Mouse (Mus musculus): Measurements from ENCODE around the gene Kcnab1. TPM values are rescaled to one million over a fixed set of nuclear protein-coding genes. Genes with fewer than 3 reads are reported as not detected.
A peak's percentile ranks its signal among the peaks of the same experiment; 100 is the strongest.

Kcnab1 gene
- polyA plus RNA-seq, 1 experiment, result 3.2 TPM

DNA sequence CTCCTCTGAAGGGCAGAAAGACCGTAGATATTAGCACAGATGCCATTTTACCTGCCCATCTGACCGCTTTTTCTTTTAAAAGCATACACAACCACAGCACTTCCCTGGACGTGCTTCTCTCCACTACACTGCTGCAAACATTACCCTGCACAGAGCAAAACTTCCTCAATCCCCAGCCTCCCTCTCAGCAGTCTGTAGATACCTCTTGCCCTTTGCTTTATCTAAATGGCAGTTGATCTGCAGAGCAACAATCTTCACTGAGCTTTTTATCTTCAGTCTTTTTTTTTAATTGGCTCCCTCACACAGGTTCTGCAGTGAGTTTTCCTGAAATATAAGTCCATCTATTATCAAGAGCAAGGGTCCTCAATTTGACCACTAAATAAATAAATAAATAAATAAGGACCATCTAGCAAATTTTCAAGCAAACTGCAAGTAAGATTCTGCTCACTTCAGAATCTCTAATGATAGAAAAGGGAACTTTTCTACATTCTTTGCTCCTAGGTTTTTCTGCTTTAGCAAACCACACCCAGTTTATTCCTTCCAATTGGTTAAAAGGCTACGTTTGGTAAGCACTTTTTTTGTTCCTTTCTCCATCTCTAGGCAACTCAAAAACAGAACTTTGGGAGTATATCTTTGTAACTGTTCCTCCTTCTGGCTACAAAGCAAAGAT, 287.8 kb downstream of the Kcnab1 start:
- no peak for DNase-seq (ENCODE audit: low read depth)
- TF ChIP-seq POLR2A (IDR thresholded peaks at IDR 0.05; ENCODE audit: borderline replicate concordance, extremely low read depth, insufficient read depth, insufficient read length, poor library complexity, severe bottlenecking) (no peak), CTCF (IDR thresholded peaks at IDR 0.05; ENCODE audit: borderline replicate concordance, extremely low read depth, insufficient read depth, insufficient read length) (no peak)

DNA sequence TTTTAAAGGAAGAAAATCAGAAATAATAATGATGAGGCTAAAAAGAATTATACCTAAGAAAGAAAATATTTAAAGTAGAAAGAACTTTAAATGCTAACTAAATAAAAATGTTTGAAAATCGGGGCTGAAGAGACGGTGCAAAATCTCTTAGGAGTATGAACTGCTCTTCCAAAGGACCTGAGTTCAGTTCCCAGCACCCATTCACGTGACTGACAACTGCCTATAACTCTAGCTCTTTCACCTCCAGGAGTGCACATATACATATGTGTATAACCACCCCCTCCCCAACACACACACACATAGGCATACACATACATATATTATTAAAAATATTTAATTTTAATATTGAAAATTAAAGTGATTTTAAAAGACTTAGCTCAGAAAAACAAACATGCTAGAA, 288.4 kb downstream of the Kcnab1 start:
- TF ChIP-seq POLR2A (IDR thresholded peaks at IDR 0.05; ENCODE audit: borderline replicate concordance, extremely low read depth, insufficient read depth, insufficient read length, poor library complexity, severe bottlenecking) (no peak), CTCF (IDR thresholded peaks at IDR 0.05; ENCODE audit: borderline replicate concordance, extremely low read depth, insufficient read depth, insufficient read length) (no peak)
- no peak for DNase-seq (ENCODE audit: low read depth)

DNA sequence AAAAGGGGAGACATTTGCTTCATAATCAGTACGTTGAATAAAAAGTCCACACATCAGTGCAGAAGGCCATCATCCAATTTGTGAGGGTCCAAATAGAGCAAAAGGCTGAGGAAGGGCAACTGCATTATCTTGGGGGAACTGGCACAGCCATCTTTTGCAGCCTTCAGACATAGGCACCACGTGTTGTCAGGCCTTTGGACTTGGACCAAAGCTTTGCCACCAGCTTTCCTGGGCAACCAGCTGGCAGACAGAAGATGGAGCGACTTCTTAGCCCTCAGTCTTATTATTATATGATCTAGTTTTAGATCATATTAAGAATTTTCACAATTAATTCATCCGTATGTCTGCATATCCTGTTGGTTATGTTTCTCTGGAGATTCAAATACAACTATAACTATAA, 296.6 kb downstream of the Kcnab1 start:
- peak; percentile 43 for DNase-seq (ENCODE audit: low read depth)
- no peak for TF ChIP-seq CTCF (IDR thresholded peaks at IDR 0.05; ENCODE audit: borderline replicate concordance, extremely low read depth, insufficient read depth, insufficient read length)
- TF ChIP-seq POLR2A (IDR thresholded peaks at IDR 0.05; ENCODE audit: borderline replicate concordance, extremely low read depth, insufficient read depth, insufficient read length, poor library complexity, severe bottlenecking), result no peak

DNA sequence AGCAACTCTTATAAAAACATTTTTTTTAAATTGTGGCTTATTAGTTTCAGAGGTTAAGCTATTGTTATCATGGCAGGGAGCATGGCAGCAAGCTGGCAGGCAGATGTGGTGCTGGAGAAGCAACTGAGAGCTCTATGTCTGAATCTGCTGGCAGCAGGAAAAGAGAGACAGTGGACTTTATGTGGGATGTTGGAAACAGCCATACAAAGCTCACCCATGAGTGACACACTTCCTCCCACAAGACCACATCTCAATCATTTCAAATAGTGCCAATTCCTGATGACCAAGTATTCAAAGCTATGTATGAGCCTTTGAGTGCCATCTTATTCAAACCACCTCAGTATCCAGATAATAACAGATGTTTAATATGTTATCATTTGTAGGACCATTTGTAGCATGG, 298.7 kb downstream of the Kcnab1 start:
- no peak for TF ChIP-seq POLR2A (IDR thresholded peaks at IDR 0.05; ENCODE audit: borderline replicate concordance, extremely low read depth, insufficient read depth, insufficient read length, poor library complexity, severe bottlenecking)
- no peak for TF ChIP-seq CTCF (IDR thresholded peaks at IDR 0.05; ENCODE audit: borderline replicate concordance, extremely low read depth, insufficient read depth, insufficient read length)

DNA sequence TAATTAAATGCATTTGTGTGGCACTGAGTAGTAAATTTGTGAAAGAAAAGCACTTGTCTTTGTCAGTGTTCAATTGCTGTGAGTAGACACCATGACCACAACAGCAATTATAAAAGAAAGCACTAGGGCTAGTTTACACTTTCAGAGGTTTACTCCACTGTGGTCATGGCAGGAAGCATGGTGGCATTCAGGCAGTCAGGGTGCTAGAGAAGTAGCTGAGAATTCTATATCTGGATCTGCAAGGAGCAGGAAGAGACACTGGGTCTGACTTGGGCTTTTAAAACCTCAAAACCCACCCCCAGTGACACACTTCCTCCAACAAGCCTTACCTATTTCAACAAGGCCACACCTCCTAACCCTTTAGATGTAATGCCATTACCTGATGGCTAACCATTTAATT, 307.4 kb downstream of the Kcnab1 start:
- no peak for DNase-seq (ENCODE audit: low read depth)
- TF ChIP-seq POLR2A (IDR thresholded peaks at IDR 0.05; ENCODE audit: borderline replicate concordance, extremely low read depth, insufficient read depth, insufficient read length, poor library complexity, severe bottlenecking) (no peak), CTCF (IDR thresholded peaks at IDR 0.05; ENCODE audit: borderline replicate concordance, extremely low read depth, insufficient read depth, insufficient read length) (no peak)

More for the DNA sequence above, 298.7 kb downstream of the Kcnab1 start:
- no peak for DNase-seq (ENCODE audit: low read depth)

DNA sequence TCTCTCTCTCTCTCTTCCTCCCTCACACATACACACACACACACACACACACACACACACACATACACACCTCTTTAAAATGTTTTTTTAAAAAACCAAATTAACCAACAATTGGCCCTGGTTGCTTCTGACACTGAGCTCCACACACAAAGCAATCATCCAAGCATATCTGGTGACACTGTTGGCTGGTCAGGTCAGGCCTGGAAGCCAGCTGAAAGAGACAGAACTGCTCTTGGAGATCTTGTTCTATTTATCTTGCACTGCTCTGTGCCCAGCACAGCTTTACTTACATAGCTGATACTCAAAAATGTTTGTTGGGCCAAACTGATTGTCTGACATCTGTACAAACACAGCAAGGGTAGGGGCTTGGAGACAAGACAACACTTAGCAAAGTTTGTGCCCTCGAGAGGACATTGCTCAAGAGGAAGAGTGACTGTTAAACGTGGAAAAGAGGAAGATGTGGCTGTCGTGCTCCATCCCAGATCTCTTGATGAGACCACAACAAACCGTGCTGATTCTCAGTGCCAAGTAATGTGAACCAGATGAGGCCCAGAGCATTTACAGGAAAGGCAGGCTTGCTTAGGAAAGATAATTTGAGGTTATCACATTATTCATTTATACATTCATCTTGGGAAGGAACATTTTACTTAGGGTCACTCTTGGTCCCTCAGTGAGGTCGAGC, 308.9 kb downstream of the Kcnab1 start:
- TF ChIP-seq POLR2A (IDR thresholded peaks at IDR 0.05; ENCODE audit: borderline replicate concordance, extremely low read depth, insufficient read depth, insufficient read length, poor library complexity, severe bottlenecking) (no peak), CTCF (IDR thresholded peaks at IDR 0.05; ENCODE audit: borderline replicate concordance, extremely low read depth, insufficient read depth, insufficient read length) (no peak)
- no peak for DNase-seq (ENCODE audit: low read depth)

DNA sequence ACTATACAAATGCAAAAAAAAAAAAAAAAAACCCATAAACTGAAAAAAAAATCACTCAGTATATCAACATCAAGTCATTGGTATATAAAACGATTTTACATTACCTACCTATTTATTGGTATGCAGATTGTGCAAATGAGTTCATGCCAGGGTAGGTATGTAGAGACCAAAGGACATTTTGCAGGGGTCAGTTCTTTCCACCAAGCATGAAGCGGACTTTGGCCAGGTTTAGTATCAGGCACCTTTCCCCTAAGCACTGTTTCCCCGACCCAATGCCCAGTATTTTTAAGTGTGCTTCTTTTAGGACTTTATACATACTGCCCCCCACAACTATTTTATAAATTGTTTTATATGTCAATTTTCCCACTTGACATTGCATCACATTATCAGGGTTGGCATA, 310.5 kb downstream of the Kcnab1 start:
- DNase-seq (ENCODE audit: low read depth), result no peak
- TF ChIP-seq CTCF (IDR thresholded peaks at IDR 0.05; ENCODE audit: borderline replicate concordance, extremely low read depth, insufficient read depth, insufficient read length), result no peak
- no peak for TF ChIP-seq POLR2A (IDR thresholded peaks at IDR 0.05; ENCODE audit: borderline replicate concordance, extremely low read depth, insufficient read depth, insufficient read length, poor library complexity, severe bottlenecking)

All from brain, embryonic 14.5 days (tissue).